Mouse (Mus musculus): ENCODE results near the gene Nmnat2. TPM values are rescaled to one million over a fixed set of nuclear protein-coding genes. Genes with fewer than 3 reads are reported as not detected.

Gene Nmnat2
- total and polyA plus RNA-seq, 3 experiments = 1.3 to 2.8 TPM; not detected in 1

GRCm38 (mm10) chr1:153124502-153124901, 169.7 kb downstream of the Nmnat2 start:
- DNase-seq (ENCODE audit: low read depth, low spot score) = no peak
- no peak for TF ChIP-seq JUND (IDR thresholded peaks at IDR 0.05; ENCODE audit: low read depth, low read length)
- no peak for TF ChIP-seq CTCF (IDR thresholded peaks at IDR 0.05 in 2 of 3, conservative IDR thresholded peaks at IDR 0.05 in 1 of 3; ENCODE audit: control insufficient read depth in 1 of 3, insufficient read depth in 1 of 3, low read depth in 2 of 3, low read length in 3 of 3, poor library complexity in 1 of 3, severe bottlenecking in 1 of 3)

GRCm38 (mm10) chr1:153125287-153126275, 170.8 kb downstream of the Nmnat2 start:
- Histone ChIP-seq H3K4me3 (ENCODE audit: control insufficient read depth in 1 of 2, insufficient read depth in 1 of 2, low read depth in 2 of 2, low read length in 2 of 2) (no peak overlapping the region), H3K27me3 (ENCODE audit: control insufficient read depth in 1 of 2, insufficient read depth in 2 of 2, low read length in 2 of 2) (peaks cover 2% of the 10 kb centered on the region in 2 experiments; a peak in 1 of 4 replicates), H3K27ac (ENCODE audit: control insufficient read depth, low read depth, low read length) (no peak overlapping the region), H3K4me1 (ENCODE audit: control insufficient read depth in 1 of 2, insufficient read depth in 2 of 2, low read length in 2 of 2) (peaks cover 5 to 24% of the 10 kb centered on the region in 2 experiments), H3K36me3 (ENCODE audit: control insufficient read depth in 1 of 2, insufficient read depth in 2 of 2, low read length in 2 of 2) (peaks cover 0 to 15% of the 10 kb centered on the region in 2 experiments; a peak in 2 of 4 replicates), H3K79me2 (ENCODE audit: control insufficient read depth, insufficient read depth, low read length, poor library complexity) (no peaks in the 10 kb centered on the region), H3K9me3 (replicated peaks; ENCODE audit: insufficient read depth, low read length) (no peaks in the 10 kb centered on the region), H3K9ac (ENCODE audit: control insufficient read depth, low read depth, low read length, poor library complexity, severe bottlenecking) (no peak overlapping the region)
- TF ChIP-seq JUND (IDR thresholded peaks at IDR 0.05; ENCODE audit: low read depth, low read length) (no peak), CHD2 (IDR thresholded peaks at IDR 0.05; ENCODE audit: low read length) (no peak), ELF1 (IDR thresholded peaks at IDR 0.05; ENCODE audit: low read depth, low read length) (no peak), TAL1 (IDR thresholded peaks at IDR 0.05; ENCODE audit: low read length) (no peak), USF1 (IDR thresholded peaks at IDR 0.05; ENCODE audit: low read depth, low read length) (no peak), USF2 (IDR thresholded peaks at IDR 0.05; ENCODE audit: borderline replicate concordance in 1 of 2, insufficient read depth in 1 of 2, low read depth in 1 of 2, low read length in 2 of 2) (no peak)
- no peak for DNase-seq (ENCODE audit: low read depth, low spot score)

More at GRCm38 (mm10) chr1:153124502-153124901, 169.7 kb downstream of the Nmnat2 start:
- Histone ChIP-seq H3K36me3 (ENCODE audit: control insufficient read depth in 1 of 2, insufficient read depth in 2 of 2, low read length in 2 of 2) (peaks cover 0 to 16% of the 10 kb centered on the region in 2 experiments; a peak in 2 of 4 replicates), H3K4me3 (ENCODE audit: control insufficient read depth in 1 of 2, insufficient read depth in 1 of 2, low read depth in 2 of 2, low read length in 2 of 2) (no peak overlapping the region), H3K9ac (ENCODE audit: control insufficient read depth, low read depth, low read length, poor library complexity, severe bottlenecking) (no peak overlapping the region), H3K27ac (ENCODE audit: control insufficient read depth, low read depth, low read length) (no peak overlapping the region), H3K4me1 (ENCODE audit: control insufficient read depth in 1 of 2, insufficient read depth in 2 of 2, low read length in 2 of 2) (peaks cover 5 to 30% of the 10 kb centered on the region in 2 experiments), H3K27me3 (ENCODE audit: control insufficient read depth in 1 of 2, insufficient read depth in 2 of 2, low read length in 2 of 2) (peaks cover 2% of the 10 kb centered on the region in 2 experiments; a peak in 1 of 4 replicates), H3K79me2 (ENCODE audit: control insufficient read depth, insufficient read depth, low read length, poor library complexity) (no peaks in the 10 kb centered on the region), H3K9me3 (replicated peaks; ENCODE audit: insufficient read depth, low read length) (no peaks in the 10 kb centered on the region)

DNA sequence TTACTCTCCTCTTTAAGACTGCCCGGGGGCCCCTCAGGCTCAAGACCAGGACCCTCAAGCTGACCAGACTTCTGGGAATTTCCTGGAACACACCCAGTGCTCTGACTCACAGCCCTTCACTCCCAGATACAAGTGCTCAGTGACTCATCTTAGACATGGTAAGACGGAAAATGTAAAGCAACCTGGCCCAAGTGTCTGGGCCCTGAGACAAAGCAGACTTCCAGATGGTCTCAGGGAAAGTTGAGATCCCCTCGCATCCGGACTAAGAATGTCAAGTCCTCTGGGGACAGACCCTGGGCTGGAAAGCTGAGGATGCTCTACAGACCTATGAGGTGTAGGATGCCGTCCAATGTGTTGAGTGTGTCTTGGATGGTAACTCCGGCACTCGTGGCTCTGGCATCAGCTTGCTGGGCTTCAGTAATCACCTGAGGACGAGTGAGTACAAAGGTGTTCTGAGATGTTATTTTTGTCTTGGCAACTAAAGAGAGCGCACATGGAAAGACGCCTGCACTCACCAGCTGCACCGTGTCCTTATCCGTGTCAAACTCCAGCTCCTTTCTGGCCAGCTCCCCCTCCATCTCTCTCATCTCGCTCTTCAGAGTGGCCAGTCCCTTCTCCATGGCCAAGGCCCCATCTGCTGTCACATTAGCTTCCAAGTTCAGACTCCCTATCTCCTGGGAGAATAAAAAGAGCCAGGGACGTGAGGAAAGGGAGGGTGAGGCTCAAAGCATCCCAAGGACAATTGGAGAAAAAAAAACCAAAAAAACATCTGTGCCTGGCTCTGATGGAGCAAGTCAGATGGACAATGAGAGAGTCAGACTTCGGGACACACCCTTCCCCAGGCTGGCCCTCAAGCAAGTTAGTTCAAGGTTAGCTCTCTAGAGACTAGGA, 171.9 kb downstream of the Nmnat2 start:
- Histone ChIP-seq H3K4me3 (ENCODE audit: control insufficient read depth in 1 of 2, insufficient read depth in 1 of 2, low read depth in 2 of 2, low read length in 2 of 2) (no peak overlapping the region), H3K27me3 (ENCODE audit: control insufficient read depth in 1 of 2, insufficient read depth in 2 of 2, low read length in 2 of 2) (peaks cover 2% of the 10 kb centered on the region in 2 experiments; a peak in 1 of 4 replicates), H3K4me1 (ENCODE audit: control insufficient read depth in 1 of 2, insufficient read depth in 2 of 2, low read length in 2 of 2) (peaks cover 0 to 15% of the 10 kb centered on the region in 2 experiments; a peak in 3 of 4 replicates), H3K79me2 (ENCODE audit: control insufficient read depth, insufficient read depth, low read length, poor library complexity) (no peaks in the 10 kb centered on the region), H3K36me3 (ENCODE audit: control insufficient read depth in 1 of 2, insufficient read depth in 2 of 2, low read length in 2 of 2) (peaks cover 0 to 11% of the 10 kb centered on the region in 2 experiments; a peak in 2 of 4 replicates), H3K9me3 (replicated peaks; ENCODE audit: insufficient read depth, low read length) (no peaks in the 10 kb centered on the region), H3K9ac (ENCODE audit: control insufficient read depth, low read depth, low read length, poor library complexity, severe bottlenecking) (no peak overlapping the region), H3K27ac (ENCODE audit: control insufficient read depth, low read depth, low read length) (no peak overlapping the region)
- DNase-seq (ENCODE audit: low read depth, low spot score) = no peak
- TF ChIP-seq MYC (IDR thresholded peaks at IDR 0.05; ENCODE audit: low read depth, low read length) = no peak
- no peak for TF ChIP-seq ZMIZ1 (IDR thresholded peaks at IDR 0.05; ENCODE audit: low read depth, low read length)
- no peak for TF ChIP-seq RAD21 (IDR thresholded peaks at IDR 0.05; ENCODE audit: low read depth, low read length)
- TF ChIP-seq GABPA (IDR thresholded peaks at IDR 0.05; ENCODE audit: low read depth, low read length) = no peak

Measured in MEL (cell line).